Mouse (Mus musculus): ENCODE measurements around the gene 9230104L09Rik. TPM values are rescaled to one million over a fixed set of nuclear protein-coding genes. Genes with fewer than 3 reads are reported as not detected.

Gene 9230104L09Rik
- polyA plus RNA-seq, 1 experiment from 2014 or later, result not detected

GRCm38 (mm10) chr2:148838075-148838777, 26.6 kb downstream of the 9230104L09Rik start:
- no peak for DNase-seq
- ATAC-seq, result no peak
- 71% methylated on average over 5 of the region's 5 CpGs for WGBS (ENCODE audit: insufficient replicate concordance)
- Histone ChIP-seq H3K36me3 (replicated peaks; ENCODE audit: insufficient read depth, low read length) (no peaks in the 10 kb centered on the region), H3K4me2 (ENCODE audit: low read depth, low read length) (no peak overlapping the region), H3K9ac (replicated peaks) (no peak overlapping the region), H3K27ac (ENCODE audit: low read depth) (no peak overlapping the region), H3K4me1 (ENCODE audit: insufficient read depth) (no peaks in the 10 kb centered on the region), H3K4me3 (ENCODE audit: low read depth, low read length) (no peak overlapping the region), H3K9me3 (ENCODE audit: low read length) (no peaks in the 10 kb centered on the region), H3K27me3 (ENCODE audit: insufficient read depth, low read length) (no peaks in the 10 kb centered on the region)
- TF ChIP-seq CTCF (IDR thresholded peaks at IDR 0.05; ENCODE audit: low read depth) (no peak), EP300 (IDR thresholded peaks at IDR 0.05; ENCODE audit: low read depth) (no peak)

DNA sequence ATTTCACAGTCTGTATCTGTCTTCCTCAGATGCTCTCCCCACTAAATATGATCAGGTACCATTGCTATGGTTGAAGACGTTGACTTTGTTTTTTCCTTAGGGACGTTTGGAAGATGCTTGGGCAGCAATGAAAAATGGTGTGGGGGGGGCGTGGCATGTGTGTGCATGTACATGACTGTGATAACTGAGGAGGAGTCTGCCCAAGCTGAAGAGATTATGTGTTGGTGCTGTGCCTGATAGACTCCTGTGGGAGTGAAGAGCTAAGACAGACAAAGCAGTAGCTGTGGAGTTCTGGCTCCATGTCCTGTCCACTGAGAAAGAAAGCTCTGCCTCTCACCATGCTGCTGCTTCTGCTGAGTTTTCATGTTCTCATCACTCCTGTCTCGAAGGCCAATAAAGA, 29.9 kb downstream of the 9230104L09Rik start, which contains the start of gene Cst9:
TSS of gene Cst9 (plus strand) at position 236 of the 400 bp plus-strand sequence.
- Histone ChIP-seq H3K4me1 (ENCODE audit: insufficient read depth) (no peaks in the 10 kb centered on the region), H3K4me3 (ENCODE audit: low read depth, low read length) (no peak within 1 kb of the TSS), H3K27ac (ENCODE audit: low read depth) (no peak within 1 kb of the TSS), H3K36me3 (replicated peaks; ENCODE audit: insufficient read depth, low read length) (no peaks in the 10 kb centered on the region), H3K4me2 (ENCODE audit: low read depth, low read length) (no peak within 1 kb of the TSS), H3K9me3 (ENCODE audit: low read length) (no peaks in the 10 kb centered on the region), H3K9ac (replicated peaks) (no peak within 1 kb of the TSS), H3K27me3 (ENCODE audit: insufficient read depth, low read length) (no peaks in the 10 kb centered on the region)
- ATAC-seq, result no peak
- TF ChIP-seq CTCF (IDR thresholded peaks at IDR 0.05; ENCODE audit: low read depth) (no peak), EP300 (IDR thresholded peaks at IDR 0.05; ENCODE audit: low read depth) (no peak)
- no peak for DNase-seq
- 54% methylated on average over 4 of the region's 4 CpGs for WGBS (ENCODE audit: insufficient replicate concordance)

GRCm38 (mm10) chr2:148825986-148826385, 38.9 kb downstream of the 9230104L09Rik start:
- Histone ChIP-seq H3K9me3 (ENCODE audit: low read length) (no peaks in the 10 kb centered on the region), H3K27ac (ENCODE audit: low read depth) (no peak overlapping the region), H3K4me3 (ENCODE audit: low read depth, low read length) (no peak overlapping the region), H3K36me3 (replicated peaks; ENCODE audit: insufficient read depth, low read length) (no peaks in the 10 kb centered on the region), H3K27me3 (ENCODE audit: insufficient read depth, low read length) (no peaks in the 10 kb centered on the region), H3K4me2 (ENCODE audit: low read depth, low read length) (no peak overlapping the region), H3K4me1 (ENCODE audit: insufficient read depth) (no peaks in the 10 kb centered on the region), H3K9ac (replicated peaks) (no peak overlapping the region)
- TF ChIP-seq EP300 (IDR thresholded peaks at IDR 0.05; ENCODE audit: low read depth) (no peak), CTCF (IDR thresholded peaks at IDR 0.05; ENCODE audit: low read depth) (no peak)
- no peak for ATAC-seq
- DNase-seq, result no peak
- 44% methylated on average over 1 of the region's 1 CpGs for WGBS (ENCODE audit: insufficient replicate concordance)

GRCm38 (mm10) chr2:148819909-148820308, 44.9 kb downstream of the 9230104L09Rik start, which contains the start of gene Cst13:
Gene Cst13, plus strand, starts transcription at chr2:148820081.
- DNase-seq, result no peak
- no peak for ATAC-seq
- Histone ChIP-seq H3K4me3 (ENCODE audit: low read depth, low read length) (no peak within 1 kb of the TSS), H3K36me3 (replicated peaks; ENCODE audit: insufficient read depth, low read length) (no peaks in the 10 kb centered on the region), H3K4me1 (ENCODE audit: insufficient read depth) (no peaks in the 10 kb centered on the region), H3K27ac (ENCODE audit: low read depth) (no peak within 1 kb of the TSS), H3K9ac (replicated peaks) (no peak within 1 kb of the TSS), H3K27me3 (ENCODE audit: insufficient read depth, low read length) (no peaks in the 10 kb centered on the region), H3K9me3 (ENCODE audit: low read length) (no peaks in the 10 kb centered on the region), H3K4me2 (ENCODE audit: low read depth, low read length) (no peak within 1 kb of the TSS)
- TF ChIP-seq CTCF (IDR thresholded peaks at IDR 0.05; ENCODE audit: low read depth) (no peak), EP300 (IDR thresholded peaks at IDR 0.05; ENCODE audit: low read depth) (no peak)

- no peak overlapping the region for H3K27ac ChIP-seq (ENCODE audit: low read depth)
- no peaks in the 10 kb centered on the region for H3K36me3 ChIP-seq (replicated peaks; ENCODE audit: insufficient read depth, low read length)
- no peak overlapping the region for H3K9ac ChIP-seq (replicated peaks)
- no peak overlapping the region for H3K4me3 ChIP-seq (ENCODE audit: low read depth, low read length)
- no peaks in the 10 kb centered on the region for H3K9me3 ChIP-seq (ENCODE audit: low read length)
- no peaks in the 10 kb centered on the region for H3K4me1 ChIP-seq (ENCODE audit: insufficient read depth)
- DNase-seq (no peak), ATAC-seq (no peak)
- TF ChIP-seq EP300 (IDR thresholded peaks at IDR 0.05; ENCODE audit: low read depth) (no peak), CTCF (IDR thresholded peaks at IDR 0.05; ENCODE audit: low read depth) (no peak)
- H3K27me3 ChIP-seq (ENCODE audit: insufficient read depth, low read length), result no peaks in the 10 kb centered on the region
- WGBS (ENCODE audit: insufficient replicate concordance), result 68% methylated on average over 6 of the region's 6 CpGs
- H3K4me2 ChIP-seq (ENCODE audit: low read depth, low read length), result no peak overlapping the region
These were observed 58.1 kb downstream of the 9230104L09Rik start for GRCm38 (mm10) chr2:148806696-148807095.

GRCm38 (mm10) chr2:148801491-148801921, 63.3 kb downstream of the 9230104L09Rik start:
- Histone ChIP-seq H3K9ac (replicated peaks) (no peak overlapping the region), H3K4me3 (ENCODE audit: low read depth, low read length) (no peak overlapping the region), H3K9me3 (ENCODE audit: low read length) (no peaks in the 10 kb centered on the region), H3K4me2 (ENCODE audit: low read depth, low read length) (no peak overlapping the region), H3K36me3 (replicated peaks; ENCODE audit: insufficient read depth, low read length) (no peaks in the 10 kb centered on the region), H3K4me1 (ENCODE audit: insufficient read depth) (no peaks in the 10 kb centered on the region), H3K27me3 (ENCODE audit: insufficient read depth, low read length) (no peaks in the 10 kb centered on the region), H3K27ac (ENCODE audit: low read depth) (peak overlapping the region; percentile 51)
- ATAC-seq (peak; percentile 99), DNase-seq (peak; percentile 21)
- WGBS (ENCODE audit: insufficient replicate concordance), result 29% methylated on average over 3 of the region's 3 CpGs
- TF ChIP-seq CTCF (IDR thresholded peaks at IDR 0.05; ENCODE audit: low read depth) (no peak), EP300 (IDR thresholded peaks at IDR 0.05; ENCODE audit: low read depth) (no peak)
